Mouse (Mus musculus) heart, embryonic 14.5 days (tissue): ENCODE results near the gene Arhgap23. TPM values are rescaled to one million over a fixed set of nuclear protein-coding genes. Genes with fewer than 3 reads are reported as not detected.

Source experiments
- ATAC-seq: fragments of 200-750 bp; cut with Nextera tagmentation; 2 replicates; pipeline ENCODE4 v1.8.0; 2017; ENCODE audit warnings: low read depth, moderate TSS enrichment; ENCODE audit not compliant: insufficient number of reproducible peaks, insufficient read depth, low FRiP score
- H3K27ac ChIP-seq, 2 experiments: fragments of 200-500 bp in 1 of 2; fragments of 300-500 bp in 1 of 2; sonication (generic) in 1 of 2; replicated peaks in 1 of 2; 2 replicates each; pipeline ENCODE4 v1.5.1; 2012 to 2014; ENCODE audit warnings: low read depth in 2 of 2, low read length in 2 of 2, control low read depth in 1 of 2, mild to moderate bottlenecking in 1 of 2, mixed read lengths in 1 of 2; ENCODE audit not compliant: control insufficient read depth in 1 of 2, insufficient read depth in 1 of 2
- H3K27me3 ChIP-seq: fragments of 300-500 bp; sonication (generic); 2 replicates; pipeline ENCODE4 v1.6.1; 2014; ENCODE audit warnings: mild to moderate bottlenecking, low read length, control low read depth; ENCODE audit not compliant: control insufficient read depth, insufficient read depth
- H3K36me3 ChIP-seq: fragments of 300-500 bp; sonication (generic); 2 replicates; pipeline ENCODE4 v1.6.1; 2014; ENCODE audit warnings: mild to moderate bottlenecking, control low read depth, low read length, mixed read lengths; ENCODE audit not compliant: control insufficient read depth, insufficient read depth
- H3K4me1 ChIP-seq, 2 experiments: fragments of 200-500 bp in 1 of 2; fragments of 300-500 bp in 1 of 2; sonication (generic) in 1 of 2; 2 replicates each; pipeline ENCODE4 v1.6.1; 2012 to 2014; ENCODE audit warnings: low read length in 2 of 2, control low read depth in 1 of 2, mixed read lengths in 1 of 2; ENCODE audit not compliant: control insufficient read depth in 2 of 2, insufficient read depth in 2 of 2
- H3K4me2 ChIP-seq: fragments of 300-500 bp; sonication (generic); 2 replicates; pipeline ENCODE4 v1.6.1; 2014; ENCODE audit warnings: mild to moderate bottlenecking, low read length
- H3K4me3 ChIP-seq, 2 experiments: fragments of 200-500 bp in 1 of 2; fragments of 300-500 bp in 1 of 2; sonication (generic) in 1 of 2; 2 replicates each; pipeline ENCODE4 v1.5.1; 2012 to 2014; ENCODE audit warnings: low read length in 2 of 2, mild to moderate bottlenecking in 2 of 2, control low read depth in 1 of 2, low read depth in 1 of 2, moderate library complexity in 1 of 2; ENCODE audit not compliant: control insufficient read depth in 1 of 2, insufficient read depth in 1 of 2
- H3K9ac ChIP-seq: fragments of 300-500 bp; sonication (generic); 2 replicates; pipeline ENCODE4 v1.6.1; 2014; ENCODE audit warnings: mild to moderate bottlenecking, low read length
- H3K9me3 ChIP-seq: fragments of 300-500 bp; sonication (generic); 2 replicates; pipeline ENCODE4 v1.6.1; 2016; ENCODE audit warnings: low read length, control low read depth; ENCODE audit not compliant: control insufficient read depth
- WGBS: fragments of 180-500 bp; shearing (Covaris S2); extraction: QIAGEN DNeasy Blood & Tissue Kit; methylation state at CpG from one replicate; pipeline ENCODE4 v1.1.7; 2014; 5-methylcytosine and 5-hydroxymethylcytosine counted together
- polyA plus RNA-seq: library from polyadenylated mRNA; unstranded; fragments of >200 nt; fragmentation: Nextera tagmentation; extraction: Ambion mirVana; gene quantifications from 2 replicates; pipeline ENCODE4 v1.2.1, GENCODE M21; 2014

The Arhgap23 gene
- polyA plus RNA-seq, 1 experiment from 2014 or later = 8.4 TPM

GRCm38 (mm10) chr11:97399958-97400710 lies 15.2 kb upstream of the Arhgap23 start:
- Histone ChIP-seq H3K27me3 (no peaks in the 10 kb centered on the region), H3K27ac (no peak overlapping the region; a peak in 1 of 4 replicates), H3K9me3 (no peaks in the 10 kb centered on the region), H3K4me3 (peak overlapping the region; percentile 30 to 39), H3K36me3 (peaks cover 15% of the 10 kb centered on the region), H3K4me2 (peak overlapping the region; percentile 74), H3K9ac (no peak overlapping the region), H3K4me1 (peaks cover 13 to 20% of the 10 kb centered on the region in 2 experiments)
- peak; percentile 49; the same call in 1 of the 2 replicates for ATAC-seq
- WGBS = 3% methylated on average over 22 of the region's 23 CpGs

GRCm38 (mm10) chr11:97401082-97401481 lies 14.3 kb upstream of the Arhgap23 start:
- H3K4me2 ChIP-seq = peak overlapping the region; percentile 74; the same call in 1 of the 2 replicates
- no peak overlapping the region; a peak in 1 of 4 replicates for H3K27ac ChIP-seq
- peaks cover 23 to 30% of the 10 kb centered on the region in 2 experiments for H3K4me1 ChIP-seq
- no peaks in the 10 kb centered on the region for H3K9me3 ChIP-seq
- no peak overlapping the region for H3K9ac ChIP-seq
- no peak for ATAC-seq
- no peaks in the 10 kb centered on the region for H3K27me3 ChIP-seq
- 14% methylated on average over 6 of the region's 6 CpGs for WGBS
- H3K36me3 ChIP-seq = peaks cover 6% of the 10 kb centered on the region; the same call in 1 of the 2 replicates
- no peak overlapping the region for H3K4me3 ChIP-seq

- H3K27ac ChIP-seq = no peak overlapping the region
- no peak overlapping the region for H3K4me3 ChIP-seq
- H3K9ac ChIP-seq = no peak overlapping the region
- H3K4me2 ChIP-seq = no peak overlapping the region
- ATAC-seq = no peak
- H3K4me1 ChIP-seq = peaks cover 30 to 37% of the 10 kb centered on the region in 2 experiments
- no peaks in the 10 kb centered on the region for H3K9me3 ChIP-seq
- no peaks in the 10 kb centered on the region for H3K36me3 ChIP-seq
- WGBS = 73% methylated on average over 3 of the region's 3 CpGs
- H3K27me3 ChIP-seq = no peaks in the 10 kb centered on the region
These were observed 13.5 kb upstream of the Arhgap23 start for GRCm38 (mm10) chr11:97401686-97402435.

GRCm38 (mm10) chr11:97402746-97403145 lies 12.6 kb upstream of the Arhgap23 start:
- 33% methylated on average over 2 of the region's 2 CpGs for WGBS
- Histone ChIP-seq H3K4me2 (no peak overlapping the region), H3K4me3 (no peak overlapping the region), H3K36me3 (no peaks in the 10 kb centered on the region), H3K9ac (no peak overlapping the region), H3K4me1 (peaks cover 37 to 46% of the 10 kb centered on the region in 2 experiments), H3K27ac (no peak overlapping the region), H3K27me3 (no peaks in the 10 kb centered on the region), H3K9me3 (no peaks in the 10 kb centered on the region)
- ATAC-seq = no peak

- no peak overlapping the region for H3K27ac ChIP-seq
These were observed 11.6 kb upstream of the Arhgap23 start for GRCm38 (mm10) chr11:97403614-97404183.

GRCm38 (mm10) chr11:97404184-97404760 lies 11.1 kb upstream of the Arhgap23 start:
- H3K4me1 ChIP-seq = peaks cover 39 to 53% of the 10 kb centered on the region in 2 experiments
- no peaks in the 10 kb centered on the region for H3K9me3 ChIP-seq
- ATAC-seq = peak; percentile 18; the same call in 1 of the 2 replicates
- peak overlapping the region; percentile 52 to 62 for H3K4me3 ChIP-seq
- peak overlapping the region; percentile 99 for H3K4me2 ChIP-seq
- H3K36me3 ChIP-seq = no peaks in the 10 kb centered on the region
- H3K27ac ChIP-seq = no peak overlapping the region
- H3K27me3 ChIP-seq = no peaks in the 10 kb centered on the region
- H3K9ac ChIP-seq = peak overlapping the region; percentile 71
- under 1% methylated on average over 38 of the region's 61 CpGs for WGBS

More at GRCm38 (mm10) chr11:97403614-97404183, 11.6 kb upstream of the Arhgap23 start:
- H3K4me2 ChIP-seq = peak overlapping the region; percentile 99
- no peaks in the 10 kb centered on the region for H3K27me3 ChIP-seq
- no peaks in the 10 kb centered on the region for H3K36me3 ChIP-seq
- no peak overlapping the region for H3K9ac ChIP-seq
- no peak for ATAC-seq
- H3K4me3 ChIP-seq = peak overlapping the region; percentile 52 to 62
- 43% methylated on average over 8 of the region's 8 CpGs for WGBS
- H3K9me3 ChIP-seq = no peaks in the 10 kb centered on the region
- H3K4me1 ChIP-seq = peaks cover 39 to 53% of the 10 kb centered on the region in 2 experiments

GRCm38 (mm10) chr11:97404761-97405190 lies 10.6 kb upstream of the Arhgap23 start:
- Histone ChIP-seq H3K9ac (peak overlapping the region; percentile 71), H3K9me3 (no peaks in the 10 kb centered on the region), H3K4me3 (peak overlapping the region; percentile 52 to 62), H3K36me3 (no peaks in the 10 kb centered on the region), H3K4me1 (peaks cover 39 to 53% of the 10 kb centered on the region in 2 experiments), H3K27me3 (no peaks in the 10 kb centered on the region), H3K27ac (no peak overlapping the region), H3K4me2 (peak overlapping the region; percentile 99)
- WGBS = 1% methylated on average over 11 of the region's 11 CpGs
- ATAC-seq = no peak
